Mouse (Mus musculus) neural tube, embryonic 11.5 days (tissue): ENCODE measurements around the gene Pacs2. TPM values are rescaled to one million over a fixed set of nuclear protein-coding genes. Genes with fewer than 3 reads are reported as not detected.
A peak's percentile ranks its signal among the peaks of the same experiment; 100 is the strongest.

ENCODE experiments used
- ATAC-seq: fragments of 200-750 bp; cut with Nextera tagmentation; 2 replicates; pipeline ENCODE4 v1.8.0; 2017; ENCODE audit warnings: moderate number of reproducible peaks, mild to moderate bottlenecking, moderate TSS enrichment, moderate library complexity; ENCODE audit not compliant: insufficient read depth, low FRiP score, low TSS enrichment
- DNase-seq: peaks from one replicate; pipeline ENCODE4 v3.0.0-alpha.2; 2015; ENCODE audit warnings: low spot score
- H3K27ac ChIP-seq: fragments of 300-500 bp; sonication (generic); 2 replicates; pipeline ENCODE4 v1.5.1; 2014; ENCODE audit warnings: low read depth, mild to moderate bottlenecking, low read length
- H3K27me3 ChIP-seq: fragments of 300-500 bp; sonication (generic); 2 replicates; pipeline ENCODE4 v1.6.1; 2014; ENCODE audit warnings: mild to moderate bottlenecking, low read length, mixed read lengths; ENCODE audit not compliant: control insufficient read depth, insufficient read depth
- H3K36me3 ChIP-seq: fragments of 300-500 bp; sonication (generic); 2 replicates; pipeline ENCODE4 v1.6.1; 2014; ENCODE audit warnings: mild to moderate bottlenecking, low read length, moderate library complexity, mixed read lengths; ENCODE audit not compliant: control insufficient read depth, insufficient read depth
- H3K4me1 ChIP-seq: fragments of 300-500 bp; sonication (generic); 2 replicates; pipeline ENCODE4 v1.6.1; 2014; ENCODE audit warnings: low read length, mixed read lengths; ENCODE audit not compliant: control insufficient read depth, insufficient read depth
- H3K4me2 ChIP-seq: fragments of 300-500 bp; sonication (generic); 2 replicates; pipeline ENCODE4 v1.6.1; 2014; ENCODE audit warnings: low read depth, mild to moderate bottlenecking, moderate library complexity
- H3K4me3 ChIP-seq: fragments of 300-500 bp; sonication (generic); 2 replicates; pipeline ENCODE4 v1.5.1; 2014; ENCODE audit warnings: low read depth, low read length
- H3K9ac ChIP-seq: fragments of 300-500 bp; sonication (generic); 2 replicates; pipeline ENCODE4 v1.6.1; 2014; ENCODE audit warnings: mild to moderate bottlenecking, low read length
- H3K9me3 ChIP-seq: fragments of 300-500 bp; sonication (generic); 2 replicates; pipeline ENCODE4 v1.6.1; 2016; ENCODE audit warnings: low read length; ENCODE audit not compliant: control insufficient read depth
- WGBS: fragments of 180-500 bp; shearing (Covaris S2); extraction: QIAGEN DNeasy Blood & Tissue Kit; methylation state at CpG from one replicate; pipeline ENCODE4 v1.1.7; 2014; 5-methylcytosine and 5-hydroxymethylcytosine counted together
- polyA plus RNA-seq: library from polyadenylated mRNA; unstranded; fragments of >200 nt; fragmentation: Nextera tagmentation; extraction: Ambion mirVana; gene quantifications from 2 replicates; pipeline ENCODE4 v1.2.1, GENCODE M21; 2014

Gene Pacs2
- polyA plus RNA-seq, 1 experiment from 2014 or later: 25.1 TPM

DNA sequence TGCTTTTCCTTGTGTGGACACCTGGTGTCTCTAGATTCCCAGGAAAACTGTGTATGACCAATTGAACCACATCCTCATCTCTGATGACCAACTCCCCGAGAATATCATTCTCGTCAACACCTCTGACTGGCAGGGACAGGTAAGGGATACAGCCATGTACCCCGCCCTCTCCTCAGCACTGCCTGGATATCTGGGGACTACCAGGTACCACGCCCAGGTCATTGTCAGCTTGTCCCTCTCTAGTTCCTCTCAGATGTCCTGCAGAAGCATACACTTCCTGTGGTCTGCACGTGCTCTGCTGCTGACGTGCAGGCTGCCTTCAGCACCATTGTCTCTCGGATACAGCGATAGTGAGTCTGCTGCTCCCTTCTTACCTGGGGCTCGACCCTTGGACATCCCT is 47.3 kb downstream of the Pacs2 start:
- Histone ChIP-seq H3K9me3 (no peaks in the 10 kb centered on the region), H3K4me2 (no peak overlapping the region), H3K27ac (no peak overlapping the region), H3K4me3 (no peak overlapping the region), H3K9ac (no peak overlapping the region), H3K27me3 (no peaks in the 10 kb centered on the region), H3K4me1 (no peaks in the 10 kb centered on the region), H3K36me3 (peaks cover 11% of the 10 kb centered on the region)
- no peak for ATAC-seq
- 88% methylated on average over 9 of the region's 9 CpGs for WGBS
- no peak for DNase-seq

DNA sequence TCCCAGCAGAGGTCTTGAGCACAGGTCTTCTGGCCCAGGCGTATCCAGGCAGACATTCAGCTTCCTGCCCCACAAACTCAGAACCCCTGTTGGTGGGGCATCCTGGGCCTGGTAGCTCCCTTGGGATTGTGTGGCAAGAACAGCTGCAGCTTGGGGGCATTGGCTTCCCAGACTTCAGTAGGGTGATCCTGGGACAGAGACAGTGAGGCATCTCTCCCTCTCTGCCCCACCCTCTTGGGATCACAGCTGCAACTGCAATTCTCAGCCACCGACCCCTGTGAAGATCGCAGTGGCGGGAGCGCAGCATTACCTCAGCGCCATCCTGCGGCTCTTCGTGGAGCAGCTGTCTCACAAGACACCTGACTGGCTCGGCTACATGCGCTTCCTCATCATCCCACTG is 47.9 kb downstream of the Pacs2 start:
- WGBS: 82% methylated on average over 10 of the region's 10 CpGs
- Histone ChIP-seq H3K27ac (no peak overlapping the region), H3K9me3 (no peaks in the 10 kb centered on the region), H3K4me2 (no peak overlapping the region), H3K4me3 (no peak overlapping the region), H3K4me1 (no peaks in the 10 kb centered on the region), H3K9ac (no peak overlapping the region), H3K36me3 (peaks cover 11% of the 10 kb centered on the region), H3K27me3 (no peaks in the 10 kb centered on the region)
- ATAC-seq (no peak), DNase-seq (no peak)

DNA sequence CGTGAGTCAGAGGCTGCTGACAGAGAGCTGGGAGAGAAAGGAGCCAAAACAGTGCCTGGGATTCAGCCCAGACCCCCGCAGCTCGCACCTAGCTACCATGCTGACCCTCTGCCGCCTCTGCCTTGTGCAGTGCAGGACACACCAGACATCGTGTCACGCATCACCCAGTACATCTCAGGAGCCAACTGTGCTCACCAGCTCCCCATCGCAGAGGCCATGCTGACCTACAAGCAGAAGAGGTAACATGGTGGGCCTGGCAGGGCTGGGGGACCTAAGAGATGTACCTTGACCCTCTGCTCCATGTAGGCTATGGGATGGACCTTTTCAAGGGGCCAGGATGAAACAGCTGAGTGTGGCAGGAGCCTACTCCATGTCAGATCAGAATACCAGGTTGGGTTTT is 49.4 kb downstream of the Pacs2 start:
- Histone ChIP-seq H3K4me3 (no peak overlapping the region), H3K9me3 (no peaks in the 10 kb centered on the region), H3K36me3 (peaks cover 7% of the 10 kb centered on the region), H3K9ac (no peak overlapping the region), H3K27ac (no peak overlapping the region), H3K4me1 (no peaks in the 10 kb centered on the region), H3K4me2 (no peak overlapping the region), H3K27me3 (no peaks in the 10 kb centered on the region)
- ATAC-seq (no peak), DNase-seq (no peak)
- 100% methylated on average over 7 of the region's 7 CpGs for WGBS

DNA sequence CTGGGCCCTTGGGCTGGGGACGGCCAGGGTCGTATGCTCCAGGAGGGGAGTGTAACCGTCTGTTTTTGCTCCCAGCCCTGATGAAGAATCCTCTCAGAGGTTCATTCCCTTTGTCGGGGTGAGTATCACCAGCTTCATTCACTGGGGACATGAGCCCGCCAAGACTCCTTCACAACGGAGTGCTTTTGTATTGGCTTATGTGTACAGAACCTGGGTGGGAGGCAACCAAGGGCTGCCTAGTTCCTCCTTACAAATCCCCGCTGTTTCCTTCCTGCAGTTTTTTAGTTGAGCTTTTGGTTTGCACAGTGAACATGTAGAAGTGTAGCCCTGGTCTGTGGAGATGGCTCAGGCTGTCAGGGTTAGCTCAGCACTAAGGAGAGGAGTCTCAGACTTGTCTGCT is 53.7 kb downstream of the Pacs2 start:
- DNase-seq: no peak
- 91% methylated on average over 7 of the region's 7 CpGs for WGBS

DNA sequence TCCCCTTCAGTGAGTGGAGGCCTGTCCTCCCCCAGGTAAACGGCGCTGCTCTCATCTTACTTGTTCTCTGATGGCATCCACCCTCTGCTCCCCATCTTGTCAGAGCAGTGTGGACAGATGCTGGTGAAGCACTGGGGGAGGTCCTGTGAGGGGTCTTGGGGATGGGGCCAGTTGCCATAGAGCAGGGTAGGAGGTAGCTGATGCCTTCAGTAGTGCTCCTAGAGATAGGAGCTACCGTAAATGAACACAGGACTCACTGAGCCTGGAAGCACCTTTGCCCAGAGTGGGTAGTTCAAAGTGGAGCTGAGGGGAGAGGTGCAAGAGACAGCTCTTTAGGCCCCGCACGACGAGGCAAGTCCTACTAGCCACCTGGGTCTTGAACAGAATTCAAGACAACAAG is 55.1 kb downstream of the Pacs2 start:
- no peak for ATAC-seq
- no peak for DNase-seq
- Histone ChIP-seq H3K27me3 (no peaks in the 10 kb centered on the region), H3K9me3 (no peaks in the 10 kb centered on the region), H3K9ac (no peak overlapping the region), H3K36me3 (peaks cover 3% of the 10 kb centered on the region), H3K27ac (no peak overlapping the region), H3K4me1 (no peaks in the 10 kb centered on the region; the same call in 1 of the 2 replicates), H3K4me2 (no peak overlapping the region), H3K4me3 (no peak overlapping the region)
- 98% methylated on average over 6 of the region's 6 CpGs for WGBS

More for the DNA sequence above, 53.7 kb downstream of the Pacs2 start:
- H3K4me1 ChIP-seq: no peaks in the 10 kb centered on the region
- no peaks in the 10 kb centered on the region for H3K9me3 ChIP-seq
- H3K9ac ChIP-seq: no peak overlapping the region
- H3K4me3 ChIP-seq: no peak overlapping the region
- peaks cover 3% of the 10 kb centered on the region for H3K36me3 ChIP-seq
- H3K27ac ChIP-seq: no peak overlapping the region
- no peak overlapping the region for H3K4me2 ChIP-seq
- no peak for ATAC-seq
- no peaks in the 10 kb centered on the region for H3K27me3 ChIP-seq

DNA sequence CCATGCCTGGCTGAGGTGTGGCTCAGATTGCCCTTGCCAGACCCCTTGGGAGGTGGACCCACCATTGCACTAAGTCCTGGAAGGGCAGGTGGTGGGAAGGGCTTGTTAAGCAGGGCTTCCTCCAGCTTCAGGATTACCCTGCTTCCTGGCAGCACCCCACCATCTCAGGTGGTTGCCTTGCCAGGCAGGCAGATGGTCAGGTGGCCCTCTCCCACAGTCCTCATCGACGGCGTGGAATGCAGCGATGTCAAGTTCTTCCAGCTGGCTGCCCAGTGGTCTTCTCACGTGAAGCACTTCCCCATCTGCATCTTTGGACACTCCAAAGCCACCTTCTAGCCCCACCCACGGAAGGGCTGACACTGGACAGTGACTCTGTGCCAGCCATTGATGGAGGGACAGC is 57.0 kb downstream of the Pacs2 start:
- WGBS: 95% methylated on average over 6 of the region's 6 CpGs
- H3K27ac ChIP-seq: no peak overlapping the region
- H3K36me3 ChIP-seq: peaks cover 3% of the 10 kb centered on the region
- no peaks in the 10 kb centered on the region for H3K9me3 ChIP-seq
- H3K27me3 ChIP-seq: no peaks in the 10 kb centered on the region
- H3K4me1 ChIP-seq: peaks cover 9% of the 10 kb centered on the region
- H3K9ac ChIP-seq: no peak overlapping the region
- no peak overlapping the region for H3K4me2 ChIP-seq
- DNase-seq (no peak), ATAC-seq (no peak)
- no peak overlapping the region for H3K4me3 ChIP-seq

DNA sequence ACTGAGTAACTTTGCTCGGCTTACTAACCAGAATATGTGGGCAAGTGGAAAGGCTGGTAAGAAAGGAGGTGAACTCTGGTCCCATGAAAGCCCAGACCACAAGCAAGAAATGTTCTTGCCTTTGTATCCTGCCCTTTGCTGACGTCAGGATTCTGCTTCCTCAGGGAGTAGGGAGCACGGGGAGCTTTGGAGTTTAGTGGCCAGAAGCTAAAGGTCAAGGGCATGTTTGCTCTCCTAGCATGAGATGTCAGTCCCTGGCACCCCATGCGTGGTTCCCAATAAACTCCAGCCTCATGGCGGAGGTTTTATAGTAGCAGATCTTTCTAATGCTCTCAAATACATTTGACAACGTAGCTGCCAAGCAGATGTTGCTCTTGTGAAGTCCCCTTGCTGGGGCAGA is 57.5 kb downstream of the Pacs2 start:
- no peak overlapping the region for H3K9ac ChIP-seq
- no peak for ATAC-seq
- H3K9me3 ChIP-seq: no peaks in the 10 kb centered on the region
- no peaks in the 10 kb centered on the region for H3K27me3 ChIP-seq
- H3K36me3 ChIP-seq: peaks cover 3% of the 10 kb centered on the region
- WGBS: 85% methylated on average over 6 of the region's 6 CpGs
- no peak for DNase-seq
- peaks cover 9% of the 10 kb centered on the region for H3K4me1 ChIP-seq
- no peak overlapping the region for H3K4me2 ChIP-seq
- H3K27ac ChIP-seq: no peak overlapping the region
- no peak overlapping the region for H3K4me3 ChIP-seq

DNA sequence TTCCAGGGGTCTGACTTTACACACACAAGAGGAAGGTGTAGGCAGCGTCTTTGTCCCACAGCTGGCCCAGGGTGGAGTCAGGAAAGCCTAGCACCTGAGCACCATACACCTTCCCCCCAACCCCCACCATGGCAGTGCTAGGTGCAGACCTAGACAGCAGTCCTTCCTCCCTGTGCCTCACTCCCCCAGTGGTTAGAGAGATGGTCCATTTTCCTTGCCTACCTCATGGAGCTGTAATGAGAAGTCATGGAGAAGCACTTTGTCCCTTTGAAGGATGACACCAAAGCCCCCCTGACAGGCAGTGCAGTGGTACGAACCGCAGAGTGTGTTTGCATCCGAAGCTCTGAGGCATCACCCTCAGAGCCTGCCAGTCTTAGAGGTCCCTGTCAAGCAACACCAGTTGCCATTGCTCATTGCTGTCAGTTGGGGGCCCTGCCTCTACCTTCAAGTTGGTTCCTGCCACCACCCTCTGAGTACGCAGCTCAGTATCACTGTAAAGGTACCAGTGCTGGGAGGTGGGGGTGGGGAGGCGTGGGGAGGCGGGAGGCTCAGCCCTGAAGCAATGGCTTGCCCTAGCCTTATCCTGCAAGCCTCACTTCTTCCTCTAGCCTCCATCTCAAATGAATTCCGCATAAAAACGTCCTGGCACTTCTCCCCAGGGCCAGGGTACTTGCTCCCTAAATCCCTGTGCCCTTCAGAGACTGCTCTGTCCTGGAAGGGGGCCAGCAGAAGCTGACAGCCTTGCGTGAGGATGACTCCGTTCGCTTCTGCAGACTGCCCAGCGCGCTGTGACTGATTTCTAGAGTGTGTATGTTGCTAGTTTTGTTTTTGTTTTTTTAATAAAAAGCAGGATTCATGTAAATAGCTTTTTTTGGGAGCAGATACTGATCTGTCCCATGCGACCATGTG is 59.4 kb downstream of the Pacs2 start:
- H3K9me3 ChIP-seq: no peaks in the 10 kb centered on the region
- H3K4me1 ChIP-seq: peaks cover 9% of the 10 kb centered on the region
- ATAC-seq: peak; percentile 28
- peak overlapping the region; percentile 73 for H3K9ac ChIP-seq
- H3K4me2 ChIP-seq: peak overlapping the region; percentile 94
- H3K36me3 ChIP-seq: peaks cover 3% of the 10 kb centered on the region
- H3K27me3 ChIP-seq: no peaks in the 10 kb centered on the region
- 11% methylated on average over 15 of the region's 15 CpGs for WGBS
- peak overlapping the region; percentile 46 for H3K4me3 ChIP-seq
- H3K27ac ChIP-seq: peak overlapping the region; percentile 11; the same call in 1 of the 2 replicates
- no peak for DNase-seq
